Mouse (Mus musculus) midbrain, embryonic 12.5 days (tissue): ENCODE data around the gene Glipr1l1. TPM values are rescaled to one million over a fixed set of nuclear protein-coding genes. Genes with fewer than 3 reads are reported as not detected.
"Not testable (repeated sequence)": the region's sequence is repeated elsewhere in the genome, so short reads cannot be mapped to it uniquely, and the experiment has no call there.

ENCODE experiments used
- ATAC-seq: fragments of 200-750 bp; cut with Nextera tagmentation; 2 replicates; pipeline ENCODE4 v1.8.0; 2017; ENCODE audit warnings: low read depth, moderate TSS enrichment, moderate library complexity; ENCODE audit not compliant: low FRiP score
- H3K27ac ChIP-seq: fragments of 300-500 bp; sonication (generic); replicated peaks from 2 replicates; pipeline ENCODE4 v1.5.1; 2016; ENCODE audit warnings: mild to moderate bottlenecking
- H3K27me3 ChIP-seq: fragments of 300-500 bp; sonication (generic); 2 replicates; pipeline ENCODE4 v1.6.1; 2016; ENCODE audit warnings: mild to moderate bottlenecking
- H3K36me3 ChIP-seq: fragments of 300-500 bp; sonication (generic); 2 replicates; pipeline ENCODE4 v1.6.1; 2016
- H3K4me1 ChIP-seq: fragments of 300-500 bp; sonication (generic); 2 replicates; pipeline ENCODE4 v1.6.1; 2016
- H3K4me2 ChIP-seq: fragments of 300-500 bp; sonication (generic); replicated peaks from 2 replicates; pipeline ENCODE4 v1.6.1; 2016; ENCODE audit warnings: mild to moderate bottlenecking, moderate library complexity
- H3K4me3 ChIP-seq: fragments of 300-500 bp; sonication (generic); 2 replicates; pipeline ENCODE4 v1.5.1; 2016; ENCODE audit warnings: mild to moderate bottlenecking
- H3K9ac ChIP-seq: fragments of 300-500 bp; sonication (generic); replicated peaks from 2 replicates; pipeline ENCODE4 v1.6.1; 2016; ENCODE audit warnings: mild to moderate bottlenecking, moderate library complexity
- H3K9me3 ChIP-seq: fragments of 300-500 bp; sonication (generic); 2 replicates; pipeline ENCODE4 v1.6.1; 2016; ENCODE audit warnings: mild to moderate bottlenecking
- WGBS: fragments of 180-500 bp; shearing (Covaris S2); methylation state at CpG from one replicate; pipeline ENCODE4 v1.1.7; 2016; 5-methylcytosine and 5-hydroxymethylcytosine counted together
- polyA plus RNA-seq: library from polyadenylated mRNA; unstranded; fragments of >200 nt; fragmentation: Nextera tagmentation; extraction: Ambion mirVana; gene quantifications from 2 replicates; pipeline ENCODE4 v1.2.1, GENCODE M21; 2016

Glipr1l1 gene
- 0.26 TPM in 1 of 2 replicates, not detected in the other for polyA plus RNA-seq

DNA sequence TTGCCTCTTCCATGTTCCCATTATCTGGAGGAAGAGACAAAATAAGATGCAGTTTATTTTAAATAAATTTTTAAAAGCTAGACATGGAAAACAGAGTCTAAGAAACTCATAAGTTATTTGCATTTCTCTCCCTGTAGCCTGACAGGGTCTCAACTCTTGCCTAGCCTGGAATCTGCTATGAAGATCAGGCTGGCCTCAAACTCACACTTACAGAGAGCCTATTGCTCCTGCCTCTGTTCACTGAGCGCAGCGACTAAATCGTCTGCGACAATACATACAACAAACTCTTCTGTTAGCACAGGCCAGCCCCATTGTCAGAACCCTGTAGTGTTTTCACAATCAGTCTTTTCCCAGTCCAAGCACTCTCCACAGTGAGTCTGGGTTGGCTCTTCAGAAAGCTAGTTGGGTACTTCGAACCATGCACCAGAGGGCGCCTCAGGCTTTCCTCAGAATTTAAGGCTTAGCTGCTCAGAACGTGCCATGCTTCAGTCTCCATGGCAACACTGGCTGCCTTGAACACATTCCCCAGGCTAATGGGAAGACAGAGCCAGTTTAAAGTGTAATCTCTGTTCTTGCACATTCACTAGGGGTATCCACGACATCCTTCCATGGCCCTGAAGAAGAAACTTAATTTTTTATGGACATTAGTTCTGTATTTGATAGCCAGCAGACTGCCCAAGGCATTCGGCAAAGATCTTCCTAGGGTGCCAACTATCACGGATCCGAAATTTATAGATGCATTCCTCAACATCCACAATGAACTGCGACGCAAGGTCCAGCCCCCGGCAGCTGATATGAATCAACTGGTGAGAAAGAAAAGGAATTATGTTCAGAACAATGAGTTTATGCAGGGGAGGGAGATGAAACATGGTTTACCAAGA is at the start of gene Glipr1l1:
Gene Glipr1l1, plus strand, starts transcription at position 488 of the 881 bp plus-strand sequence.
- peak; percentile 98 for ATAC-seq
- Histone ChIP-seq H3K36me3 (no peaks in the 10 kb centered on the region), H3K9ac (no peak within 1 kb of the TSS), H3K9me3 (no peaks in the 10 kb centered on the region), H3K4me1 (no peaks in the 10 kb centered on the region), H3K27me3 (no peaks in the 10 kb centered on the region), H3K27ac (no peak within 1 kb of the TSS), H3K4me3 (no peak within 1 kb of the TSS), H3K4me2 (no peak within 1 kb of the TSS)
- 40% methylated on average over 14 of the region's 14 CpGs for WGBS

DNA sequence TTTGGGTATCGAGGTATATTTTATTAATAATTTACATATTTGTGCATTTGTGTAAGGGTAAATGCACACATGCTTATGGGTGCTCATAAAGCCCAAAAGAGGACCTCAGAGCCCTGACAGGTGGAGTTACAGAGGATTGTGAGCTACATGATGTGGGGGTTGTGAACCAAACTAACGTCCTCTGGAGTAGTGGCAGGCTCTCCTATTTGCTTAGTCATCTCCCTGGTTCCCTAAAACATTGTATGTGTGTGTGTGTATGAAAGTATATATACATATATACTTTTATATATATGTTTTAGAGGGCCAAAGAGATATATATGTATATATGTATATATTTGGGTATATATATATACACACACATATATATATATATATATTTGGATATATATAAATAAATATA is 36.4 kb upstream of the Glipr1l1 start:
- ATAC-seq, result no peak
- no peak overlapping the region for H3K27ac ChIP-seq
- WGBS, result 75% methylated on average over 2 of the region's 2 CpGs
- H3K4me3 ChIP-seq, result no peak overlapping the region
- H3K27me3 ChIP-seq, result no peaks in the 10 kb centered on the region
- no peak overlapping the region for H3K4me2 ChIP-seq
- H3K36me3 ChIP-seq, result no peaks in the 10 kb centered on the region
- no peak overlapping the region for H3K9ac ChIP-seq
- H3K9me3 ChIP-seq, result no peaks in the 10 kb centered on the region
- no peaks in the 10 kb centered on the region for H3K4me1 ChIP-seq

DNA sequence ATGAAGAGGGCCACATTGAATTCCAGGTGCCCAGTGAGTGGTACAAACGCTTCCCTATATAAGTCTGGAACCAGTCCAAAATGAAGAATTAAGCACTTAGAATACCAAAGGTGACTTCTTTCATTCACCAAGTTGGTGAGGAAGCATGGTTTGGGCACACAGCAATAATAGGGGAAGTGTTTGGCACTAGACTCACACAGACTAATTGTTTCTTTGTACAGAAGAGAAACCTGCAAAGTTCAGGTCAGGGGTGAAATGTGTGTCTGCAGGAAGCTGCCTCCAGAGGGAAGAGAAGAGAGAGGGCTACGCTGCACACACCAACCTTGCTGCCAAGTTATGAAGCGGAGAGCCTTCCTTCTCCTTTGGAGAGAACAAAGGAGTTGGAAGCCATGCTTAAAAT is 31.3 kb upstream of the Glipr1l1 start:
- not testable (repeated sequence) for H3K9me3 ChIP-seq, H3K4me2 ChIP-seq, H3K36me3 ChIP-seq, H3K27me3 ChIP-seq, H3K27ac ChIP-seq, H3K9ac ChIP-seq, H3K4me3 ChIP-seq, ATAC-seq, H3K4me1 ChIP-seq
- WGBS, result 69% methylated on average over 3 of the region's 3 CpGs

- WGBS, result 84% methylated on average over 9 of the region's 9 CpGs
- H3K27me3 ChIP-seq, H3K4me3 ChIP-seq, H3K27ac ChIP-seq, H3K4me1 ChIP-seq, H3K9ac ChIP-seq, H3K4me2 ChIP-seq, H3K9me3 ChIP-seq, H3K36me3 ChIP-seq, ATAC-seq: not testable (repeated sequence)
These were observed 16.5 kb upstream of the Glipr1l1 start for GRCm38 (mm10) chr10:112043523-112043922.

- H3K9ac ChIP-seq, H3K27me3 ChIP-seq, H3K4me2 ChIP-seq, H3K36me3 ChIP-seq, H3K9me3 ChIP-seq, H3K27ac ChIP-seq, H3K4me3 ChIP-seq, H3K4me1 ChIP-seq: not testable (repeated sequence)
- ATAC-seq, result peak; percentile 52; the same call in 1 of the 2 replicates
- WGBS, result 60% methylated on average over 13 of the region's 14 CpGs
These were observed 15.7 kb upstream of the Glipr1l1 start for GRCm38 (mm10) chr10:112044283-112044682.

DNA sequence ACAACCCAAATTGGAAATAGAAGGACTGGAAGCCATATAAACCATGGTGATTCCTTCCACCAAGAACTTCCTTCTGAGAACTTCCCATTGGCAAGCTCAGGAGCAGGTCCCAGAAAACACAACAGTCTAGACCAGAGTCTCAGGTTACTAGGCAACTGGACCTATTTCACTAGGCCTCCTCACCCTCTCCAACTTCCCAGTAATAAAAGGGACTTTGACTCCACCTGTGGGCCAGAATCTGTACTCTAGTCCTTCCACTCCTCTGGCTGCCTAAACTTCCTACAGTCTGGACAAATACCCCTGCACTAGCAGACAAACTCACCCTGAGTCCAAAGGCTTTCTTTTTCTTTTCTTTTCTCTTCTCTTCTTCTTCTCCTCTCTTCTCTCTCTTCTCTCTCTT is 8.8 kb upstream of the Glipr1l1 start:
- ATAC-seq, result no peak
- no peaks in the 10 kb centered on the region for H3K27me3 ChIP-seq

GRCm38 (mm10) chr10:112051956-112052355 is 8.0 kb upstream of the Glipr1l1 start:
- not testable (repeated sequence) for H3K4me1 ChIP-seq, H3K4me2 ChIP-seq, ATAC-seq, H3K27me3 ChIP-seq, H3K4me3 ChIP-seq, H3K27ac ChIP-seq, H3K36me3 ChIP-seq, H3K9me3 ChIP-seq, H3K9ac ChIP-seq
- 80% methylated on average over 2 of the region's 2 CpGs for whole genome bisulfite sequencing

More for the DNA sequence above, 8.8 kb upstream of the Glipr1l1 start:
- Histone ChIP-seq H3K9me3 (no peaks in the 10 kb centered on the region), H3K4me1 (no peaks in the 10 kb centered on the region), H3K36me3 (no peaks in the 10 kb centered on the region), H3K4me3 (no peak overlapping the region), H3K27ac (no peak overlapping the region), H3K9ac (no peak overlapping the region), H3K4me2 (no peak overlapping the region)

DNA sequence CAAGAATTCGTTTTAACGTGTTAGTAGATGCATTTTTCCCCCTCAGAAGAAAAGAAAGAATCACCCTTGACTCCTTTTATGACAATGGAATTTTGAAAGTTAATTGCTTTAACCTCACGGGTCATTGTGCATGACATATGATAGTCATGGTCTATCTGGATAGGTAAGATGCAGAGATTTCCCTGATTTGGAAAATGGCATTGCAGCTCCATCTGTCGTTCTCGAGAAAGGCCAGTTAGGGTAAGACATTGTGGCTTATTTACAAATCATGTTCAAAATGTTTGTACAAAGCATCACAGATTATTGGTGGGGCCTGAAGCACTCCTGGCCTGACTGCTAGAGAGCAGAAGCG is 570 bp downstream of the Glipr1l1 start:
- H3K4me2 ChIP-seq, H3K4me3 ChIP-seq, H3K36me3 ChIP-seq, H3K27me3 ChIP-seq, H3K27ac ChIP-seq, H3K9me3 ChIP-seq, H3K4me1 ChIP-seq, H3K9ac ChIP-seq: not testable (repeated sequence)
- peak; percentile 14; the same call in 1 of the 2 replicates for ATAC-seq
- 83% methylated on average over 6 of the region's 6 CpGs for WGBS

GRCm38 (mm10) chr10:112080044-112080443 is 20.1 kb downstream of the Glipr1l1 start:
- 56% methylated on average over 2 of the region's 2 CpGs for WGBS
- no peaks in the 10 kb centered on the region for H3K4me1 ChIP-seq
- H3K9ac ChIP-seq, result no peak overlapping the region
- H3K4me3 ChIP-seq, result no peak overlapping the region
- H3K36me3 ChIP-seq, result no peaks in the 10 kb centered on the region
- no peaks in the 10 kb centered on the region for H3K9me3 ChIP-seq
- H3K4me2 ChIP-seq, result no peak overlapping the region
- no peak overlapping the region for H3K27ac ChIP-seq
- no peak for ATAC-seq
- no peaks in the 10 kb centered on the region for H3K27me3 ChIP-seq

GRCm38 (mm10) chr10:112083157-112083556 is 23.2 kb downstream of the Glipr1l1 start, which contains the start of gene Glipr1l2:
Gene Glipr1l2, plus strand, starts transcription at chr10:112083354.
- H3K4me1 ChIP-seq, result no peaks in the 10 kb centered on the region
- WGBS, result 96% methylated on average over 14 of the region's 14 CpGs
- H3K27me3 ChIP-seq, result no peaks in the 10 kb centered on the region
- H3K36me3 ChIP-seq, result no peaks in the 10 kb centered on the region
- no peak for ATAC-seq
- no peak within 1 kb of the TSS for H3K4me3 ChIP-seq
- H3K4me2 ChIP-seq, result no peak within 1 kb of the TSS
- H3K27ac ChIP-seq, result no peak within 1 kb of the TSS
- no peaks in the 10 kb centered on the region for H3K9me3 ChIP-seq
- H3K9ac ChIP-seq, result no peak within 1 kb of the TSS

- ATAC-seq, result peak; percentile 44; the same call in 1 of the 2 replicates
- not testable (repeated sequence) for H3K27ac ChIP-seq, H3K9ac ChIP-seq, H3K36me3 ChIP-seq, H3K9me3 ChIP-seq, H3K4me2 ChIP-seq, H3K4me3 ChIP-seq, H3K4me1 ChIP-seq, H3K27me3 ChIP-seq
- WGBS, result 3% methylated on average over 5 of the region's 5 CpGs
These were observed 45.8 kb downstream of the Glipr1l1 start for GRCm38 (mm10) chr10:112105785-112106184.

DNA sequence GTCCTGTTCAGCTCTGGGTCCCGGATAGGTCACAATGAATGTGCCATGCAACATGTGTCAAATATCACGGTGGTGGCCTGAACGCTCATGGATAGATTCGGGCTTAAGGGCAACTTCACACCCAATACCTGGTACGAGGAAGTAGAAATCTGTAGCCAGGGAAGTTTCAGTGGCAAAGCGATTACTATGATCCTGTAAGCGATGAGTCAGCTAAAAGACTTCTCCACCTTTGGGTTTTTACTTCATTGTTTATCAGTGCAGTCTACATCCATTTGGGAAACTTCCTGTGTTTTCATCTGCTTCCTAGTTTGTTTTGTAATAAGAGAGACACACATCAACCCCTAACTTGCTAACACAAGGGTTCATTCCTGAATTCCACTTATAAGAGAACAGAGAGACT is 50.4 kb downstream of the Glipr1l1 start:
- Histone ChIP-seq H3K27me3 (no peaks in the 10 kb centered on the region), H3K9ac (no peak overlapping the region), H3K4me2 (no peak overlapping the region), H3K27ac (no peak overlapping the region), H3K9me3 (no peaks in the 10 kb centered on the region), H3K4me1 (no peaks in the 10 kb centered on the region), H3K4me3 (no peak overlapping the region), H3K36me3 (no peaks in the 10 kb centered on the region)
- WGBS, result 93% methylated on average over 7 of the region's 7 CpGs
- ATAC-seq, result no peak

DNA sequence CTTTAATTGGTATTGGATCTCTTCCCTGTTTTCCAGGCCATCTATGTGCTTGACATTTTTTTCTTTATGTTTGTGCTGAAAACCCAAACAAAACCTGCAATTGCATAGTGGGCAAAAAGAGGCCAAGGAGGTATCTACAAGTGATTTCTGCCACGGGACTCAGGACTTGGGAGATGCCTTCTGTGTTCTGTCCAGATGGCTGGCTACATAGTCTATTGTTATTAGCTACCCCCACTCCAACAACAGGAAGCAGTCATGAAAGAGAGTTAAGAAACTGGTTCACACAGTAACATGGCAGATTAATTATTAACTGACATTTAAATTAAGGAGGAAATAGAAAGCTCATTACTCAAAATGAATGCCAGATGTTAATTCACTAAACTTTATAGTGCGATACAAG is 65.1 kb downstream of the Glipr1l1 start:
- H3K27ac ChIP-seq, H3K27me3 ChIP-seq, ATAC-seq, H3K36me3 ChIP-seq, H3K4me2 ChIP-seq, H3K9ac ChIP-seq, H3K9me3 ChIP-seq, H3K4me1 ChIP-seq, H3K4me3 ChIP-seq: not testable (repeated sequence)
- WGBS, result 67% methylated on average over 2 of the region's 2 CpGs
